Mouse (Mus musculus): ENCODE measurements around the gene Nln.

DNA sequence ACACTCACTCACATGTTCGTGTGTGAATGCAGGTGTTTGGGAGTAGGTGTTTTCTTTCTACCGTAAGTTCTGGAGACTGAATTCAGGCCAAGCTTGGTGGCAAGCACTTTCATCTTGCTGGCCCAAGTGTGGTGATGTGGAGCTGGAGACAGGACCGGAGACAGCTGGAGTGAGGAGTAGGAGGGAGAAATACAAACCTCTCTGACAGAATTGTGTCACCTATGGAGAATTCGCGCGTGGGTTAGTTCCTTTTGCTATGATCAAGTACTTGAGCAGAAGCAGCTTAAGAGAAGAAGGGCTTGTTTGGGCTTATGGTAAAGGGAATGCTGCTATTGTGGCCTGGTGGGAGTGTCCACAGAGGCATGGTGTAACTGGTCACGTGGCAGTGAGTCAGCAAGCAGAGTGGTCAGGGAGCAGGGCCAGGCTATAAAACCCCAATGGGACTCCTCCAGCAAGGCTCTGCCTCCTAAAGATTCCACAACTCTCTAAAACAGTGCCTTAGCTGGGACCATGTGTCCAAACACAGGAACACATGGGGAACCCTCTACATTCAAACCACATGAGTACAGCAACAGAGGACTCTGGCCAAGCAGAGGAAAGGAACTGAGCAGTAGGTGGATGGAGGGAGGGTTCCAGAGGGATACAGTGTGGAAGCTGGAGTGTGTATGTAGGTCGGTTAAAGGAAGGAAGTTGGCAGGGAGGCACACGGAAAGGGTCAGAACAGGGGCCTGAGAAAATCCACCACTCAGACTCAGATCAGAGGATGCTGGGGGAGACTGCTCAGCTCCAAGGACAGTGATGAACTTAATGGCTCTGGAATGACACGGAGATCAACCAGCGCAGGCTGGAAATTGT, 14.7 kb downstream of the Nln start:
- no peak for TF ChIP-seq USF1 (IDR thresholded peaks at IDR 0.05; ENCODE audit: low read depth, low read length)
- TF ChIP-seq ETS1 (IDR thresholded peaks at IDR 0.05; ENCODE audit: low read depth, low read length), result no peak
- no peak for TF ChIP-seq EP300 (IDR thresholded peaks at IDR 0.05; ENCODE audit: low read depth in 1 of 2, low read length in 2 of 2)
- no peak for TF ChIP-seq HCFC1 (IDR thresholded peaks at IDR 0.05; ENCODE audit: low read depth, low read length)
- no peak for TF ChIP-seq CTCF (IDR thresholded peaks at IDR 0.05 in 2 of 3, conservative IDR thresholded peaks at IDR 0.05 in 1 of 3; ENCODE audit: control insufficient read depth in 1 of 3, insufficient read depth in 1 of 3, low read depth in 2 of 3, low read length in 3 of 3, poor library complexity in 1 of 3, severe bottlenecking in 1 of 3)
- TF ChIP-seq SMC3 (IDR thresholded peaks at IDR 0.05; ENCODE audit: low read depth, low read length), result no peak
- TF ChIP-seq MXI1 (IDR thresholded peaks at IDR 0.05; ENCODE audit: low read depth, low read length), result no peak
- no peak for TF ChIP-seq POLR2A (IDR thresholded peaks at IDR 0.05; ENCODE audit: control insufficient read depth in 1 of 2, insufficient read depth in 1 of 2, low read depth in 1 of 2, low read length in 2 of 2, poor library complexity in 1 of 2)
- no peak for TF ChIP-seq MAX (IDR thresholded peaks at IDR 0.05; ENCODE audit: low read length)
- no peak for TF ChIP-seq GATA1 (IDR thresholded peaks at IDR 0.05; ENCODE audit: low read depth, low read length)

Measured in MEL (cell line).